Mouse (Mus musculus) lung, adult 2 months (tissue): ENCODE data around the gene Hbq1b.

Experiments used
- CTCF ChIP-seq: fragments of 200-500 bp; IDR thresholded peaks from 2 replicates; pipeline ENCODE4 v1.5.1; 2011; ENCODE audit warnings: mild to moderate bottlenecking, low read length, control low read depth; ENCODE audit not compliant: insufficient read depth
- POLR2A ChIP-seq: fragments of 200-500 bp; IDR thresholded peaks from 2 replicates; pipeline ENCODE4 v1.6.1; 2011; ENCODE audit warnings: low read depth, mild to moderate bottlenecking, control low read depth, low read length, borderline replicate concordance; ENCODE audit errors: extremely low read depth

- no peak for TF ChIP-seq CTCF
- no peak for TF ChIP-seq POLR2A
Measured at GRCm38 (mm10) chr11:32242209-32242608, 44.6 kb upstream of the Hbq1b start.
